Mouse (Mus musculus) kidney, postnatal 36 days (tissue): ENCODE measurements around the gene Obox2.
"Not testable (repeated sequence)": the region's sequence is repeated elsewhere in the genome, so short reads cannot be mapped to it uniquely, and the experiment has no call there.

Experiments
- DNase-seq, 2 experiments: peaks; one replicate each; pipeline ENCODE4 v3.0.0; 2021 to 2022; ENCODE audit warnings: mixed read lengths in 2 of 2

The Obox2 gene

GRCm38 (mm10) chr7:15388421-15388998, at the start of gene Obox2, which contains the start of gene Obox1:
Obox2 (plus strand) TSS chr7:15388721.
Obox1 (plus strand) TSS chr7:15388948.
- DNase-seq: not testable (repeated sequence)

- not testable (repeated sequence) for DNase-seq
These were observed 10.8 kb downstream of the Obox2 start for GRCm38 (mm10) chr7:15399147-15399874.

GRCm38 (mm10) chr7:15406816-15407215, 18.3 kb downstream of the Obox2 start:
- not testable (repeated sequence) for DNase-seq

- not testable (repeated sequence) for DNase-seq
These were observed 29.5 kb downstream of the Obox2 start for GRCm38 (mm10) chr7:15418046-15418445.

- DNase-seq: not testable (repeated sequence)
These were observed 37.0 kb downstream of the Obox2 start for GRCm38 (mm10) chr7:15425537-15425936.
